Mouse (Mus musculus): ENCODE data around the gene Rhbg.

GRCm38 (mm10) chr3:88204751-88205150, 49.8 kb downstream of the Rhbg start:
- TF ChIP-seq CTCF (IDR thresholded peaks at IDR 0.05; ENCODE audit: control insufficient read depth, insufficient read depth, insufficient read length), result no peak
- TF ChIP-seq MAX (IDR thresholded peaks at IDR 0.05), result no peak
- TF ChIP-seq USF1 (IDR thresholded peaks at IDR 0.05; ENCODE audit: low read depth), result no peak
- TF ChIP-seq MYOG (IDR thresholded peaks at IDR 0.05; ENCODE audit: control insufficient read depth, extremely low read depth, insufficient read length), result no peak
- no peak for TF ChIP-seq CEBPB (IDR thresholded peaks at IDR 0.05; ENCODE audit: low read depth)

Measured in C2C12 (cell line).